Comparison of ENCODE assay signal across 8 mouse cellular contexts in genomic region chr10:81628390-81628789, GRCm38 (mm10). TPM values are rescaled to one million over a fixed set of nuclear protein-coding genes. Genes with fewer than 3 reads are reported as not detected.
DNase-seq lines count a peak whose midpoint lies in the region; ATAC-seq and TF ChIP-seq lines count a peak whose summit lies in the region.

Gene Ankrd24 (plus strand): TSS chr10:81628540.

- peak; percentile 14; the same call in 1 of the 2 replicates for ATAC-seq in hindbrain, embryonic 13.5 days (ENCODE audit: low FRiP score)
- ATAC-seq in liver, embryonic 15.5 days (ENCODE audit: insufficient read depth), result no peak

- H3K27ac ChIP-seq in gastrocnemius, adult 2 months, result peak within 1 kb of the TSS; percentile 89
- peak within 1 kb of the TSS; percentile 77 for H3K27ac ChIP-seq in thymus, adult 2 months (ENCODE audit: control insufficient read depth, insufficient read depth, low read length)
- peak within 1 kb of the TSS; percentile 91 for H3K27ac ChIP-seq in hindbrain, embryonic 13.5 days
- H3K27ac ChIP-seq in liver, embryonic 15.5 days (replicated peaks), result peak within 1 kb of the TSS; percentile 92

- WGBS in thymus, adult 2 months, result 91% methylated on average over 16 of the region's 16 CpGs
- WGBS in hindbrain, embryonic 13.5 days, result 82% methylated on average over 16 of the region's 16 CpGs
- WGBS in liver, embryonic 15.5 days (ENCODE audit: insufficient replicate concordance), result 82% methylated on average over 16 of the region's 16 CpGs

- no peaks in the 10 kb centered on the region for H3K27me3 ChIP-seq in thymus, adult 2 months (ENCODE audit: control insufficient read depth, insufficient read depth, low read length)
- peaks cover 16% of the 10 kb centered on the region for H3K27me3 ChIP-seq in hindbrain, embryonic 13.5 days
- no peaks in the 10 kb centered on the region for H3K27me3 ChIP-seq in liver, embryonic 15.5 days

- peak; percentile 55 for DNase-seq in gastrocnemius, adult 2 months
- DNase-seq in gastrocnemius, postnatal 36 days, result no peak
- no peak for DNase-seq in thymus, adult 2 months
- DNase-seq in thymus, postnatal 36 days, result no peak
- DNase-seq in urinary bladder, postnatal 36 days (ENCODE audit: low spot score in 2 of 2), result no peak
- no peak for DNase-seq in embryo, embryonic 11 days

- H3K4me2 ChIP-seq in hindbrain, embryonic 13.5 days, result peak within 1 kb of the TSS; percentile 88
- peak within 1 kb of the TSS; percentile 93 for H3K4me2 ChIP-seq in liver, embryonic 15.5 days

- intact Hi-C loops in gastrocnemius, adult 2 months (cut with DNase I), result no loop called here
- intact Hi-C loops in gastrocnemius, postnatal 36 days (cut with DNase I), result loop anchor here (2.0 to 10.0 kb wide), 2 partner anchors 14 to 546 kb away; no protein-coding TSS in a partner anchor

- peak within 1 kb of the TSS; percentile 88 for H3K4me3 ChIP-seq in gastrocnemius, adult 2 months
- peak within 1 kb of the TSS; percentile 81 for H3K4me3 ChIP-seq in thymus, adult 2 months (ENCODE audit: control insufficient read depth, insufficient read depth, low read length)
- peak within 1 kb of the TSS; percentile 72 for H3K4me3 ChIP-seq in hindbrain, embryonic 13.5 days
- H3K4me3 ChIP-seq in liver, embryonic 15.5 days (replicated peaks), result peak within 1 kb of the TSS; percentile 73

- TF ChIP-seq POLR2A in thymus, adult 2 months (IDR thresholded peaks at IDR 0.05; ENCODE audit: control insufficient read depth, extremely low read depth, insufficient read depth, low read length, poor library complexity), result no peak

- peaks cover 20% of the 10 kb centered on the region for H3K4me1 ChIP-seq in thymus, adult 2 months (replicated peaks; ENCODE audit: control insufficient read depth, insufficient read depth, low read length)
- peaks cover 31% of the 10 kb centered on the region for H3K4me1 ChIP-seq in hindbrain, embryonic 13.5 days (replicated peaks)
- H3K4me1 ChIP-seq in liver, embryonic 15.5 days (replicated peaks), result peaks cover 39% of the 10 kb centered on the region

- TF ChIP-seq CTCF in gastrocnemius, adult 2 months (IDR thresholded peaks at IDR 0.05), result no peak
- no peak for TF ChIP-seq CTCF in thymus, adult 2 months (IDR thresholded peaks at IDR 0.05; ENCODE audit: borderline replicate concordance, control insufficient read depth, extremely low read depth, insufficient read depth, low read length, poor library complexity)

- peak within 1 kb of the TSS; percentile 85 for H3K9ac ChIP-seq in hindbrain, embryonic 13.5 days
- H3K9ac ChIP-seq in liver, embryonic 15.5 days, result peak within 1 kb of the TSS; percentile 72

- H3K9me3 ChIP-seq in hindbrain, embryonic 13.5 days, result no peaks in the 10 kb centered on the region
- H3K9me3 ChIP-seq in liver, embryonic 15.5 days (replicated peaks), result no peaks in the 10 kb centered on the region

- H3K36me3 ChIP-seq in thymus, adult 2 months (ENCODE audit: control insufficient read depth, insufficient read depth, low read length), result no peaks in the 10 kb centered on the region
- H3K36me3 ChIP-seq in hindbrain, embryonic 13.5 days, result peaks cover 30% of the 10 kb centered on the region
- peaks cover 4% of the 10 kb centered on the region; the same call in 1 of the 2 replicates for H3K36me3 ChIP-seq in liver, embryonic 15.5 days (replicated peaks)

RNA-seq across cellular contexts. Expression of gene Ankrd24, which starts in this region (rescaled TPM):
- total RNA-seq in gastrocnemius, adult 2 months (2021), result 10 to 100 TPM in 1 of 2 experiments, 1 to 10 TPM in 1; 6.8 to 10.5 TPM
- total RNA-seq in gastrocnemius, postnatal 36 days (2021), result 1 to 10 TPM; 7.0 to 8.7 TPM
- 16.3 and 19.1 TPM in 2 replicates for polyA plus RNA-seq in thymus, adult 2 months (2012; rRNA removed)
- polyA plus RNA-seq in hindbrain, embryonic 13.5 days (2015; fragmentation: Nextera tagmentation; extraction: Ambion mirVana), result 11.7 and 13.5 TPM in 2 replicates
- 1.8 and 2.3 TPM in 2 replicates for polyA plus RNA-seq in liver, embryonic 15.5 days (2015; fragmentation: Nextera tagmentation; extraction: Ambion mirVana)
